Comparison of ENCODE assay signal across 8 mouse cellular contexts in genomic region chr11:118507904-118508303, GRCm38 (mm10). TPM values are rescaled to one million over a fixed set of nuclear protein-coding genes. Genes with fewer than 3 reads are reported as not detected.
DNase-seq lines count a peak whose midpoint lies in the region; TF ChIP-seq lines count a peak whose summit lies in the region.

No protein-coding gene starts in this region.

- intact Hi-C loops in gastrocnemius, postnatal 14 days (cut with DNase I; ENCODE audit: low total_unique reads) = no loop called here

- H3K4me1 ChIP-seq in lung, adult 2 months (ENCODE audit: control insufficient read depth, insufficient read depth, low read length) = no peaks in the 10 kb centered on the region

- WGBS in lung, adult 2 months = 42% methylated on average over 5 of the region's 5 CpGs

- DNase-seq in 416B (ENCODE audit: low read depth) (peak; percentile 55), NIH3T3 (ENCODE audit: low read depth) (peak; percentile 80)
- peak; percentile 93 for DNase-seq in cerebellum, postnatal 14 days
- DNase-seq in gastrocnemius, postnatal 14 days = peak; percentile 68
- peak; percentile 68 to 87 for DNase-seq in kidney, postnatal 36 days
- peak; percentile 73 for DNase-seq in lung, adult 2 months
- peak; percentile 85 for DNase-seq in retina, postnatal 1 day
- DNase-seq in urinary bladder, postnatal 14 days (ENCODE audit: low spot score) = peak; percentile 71

- peak; percentile 96 for TF ChIP-seq CTCF in lung, adult 2 months (IDR thresholded peaks at IDR 0.05; ENCODE audit: insufficient read depth, low read length)

- no peak overlapping the region for H3K4me3 ChIP-seq in lung, adult 2 months (replicated peaks; ENCODE audit: extremely low read depth, low read depth, low read length)

- no peak for TF ChIP-seq POLR2A in lung, adult 2 months (IDR thresholded peaks at IDR 0.05; ENCODE audit: borderline replicate concordance, extremely low read depth, low read depth, low read length)

RNA-seq across cellular contexts. Expression of gene Engase, which starts 31.3 kb away (rescaled TPM):
- total RNA-seq in gastrocnemius, postnatal 14 days (2021) = 10 to 100 TPM; 13.1 to 13.5 TPM
- 12.9 and 17.0 TPM in 2 replicates for polyA plus RNA-seq in lung, adult 2 months (2012; rRNA removed)
